Mouse (Mus musculus) forebrain, postnatal 0 days (tissue): Measurements from ENCODE around the gene Kl. TPM values are rescaled to one million over a fixed set of nuclear protein-coding genes. Genes with fewer than 3 reads are reported as not detected.
A peak's percentile ranks its signal among the peaks of the same experiment; 100 is the strongest.

Experiments used
- ATAC-seq: fragments of 200-750 bp; cut with Nextera tagmentation; 2 replicates; pipeline ENCODE4 v1.8.0; 2017; ENCODE audit warnings: mild to moderate bottlenecking, moderate library complexity
- DNase-seq: peaks from one replicate; pipeline ENCODE4 v3.0.0-alpha.2; 2015
- H3K27ac ChIP-seq: fragments of 300-500 bp; sonication (generic); 2 replicates; pipeline ENCODE4 v1.5.1; 2014; ENCODE audit warnings: low read depth, mild to moderate bottlenecking, antibody characterized with exemption, low read length, moderate library complexity, mixed read lengths
- H3K27me3 ChIP-seq: fragments of 300-500 bp; sonication (generic); 2 replicates; pipeline ENCODE4 v1.6.1; 2014; ENCODE audit warnings: mild to moderate bottlenecking, low read length, mixed read lengths; ENCODE audit not compliant: insufficient read depth
- H3K36me3 ChIP-seq: fragments of 300-500 bp; sonication (generic); 2 replicates; pipeline ENCODE4 v1.6.1; 2014; ENCODE audit warnings: mild to moderate bottlenecking, moderate library complexity; ENCODE audit not compliant: insufficient read depth
- H3K4me1 ChIP-seq: fragments of 300-500 bp; sonication (generic); 2 replicates; pipeline ENCODE4 v1.6.1; 2014; ENCODE audit warnings: antibody characterized with exemption; ENCODE audit not compliant: insufficient read depth
- H3K4me2 ChIP-seq: fragments of 300-500 bp; sonication (generic); 2 replicates; pipeline ENCODE4 v1.6.1; 2014; ENCODE audit warnings: low read depth, mild to moderate bottlenecking, moderate library complexity
- H3K4me3 ChIP-seq: fragments of 300-500 bp; sonication (generic); 2 replicates; pipeline ENCODE4 v1.5.1; 2014; ENCODE audit warnings: low read depth, low read length, mixed read lengths
- H3K9ac ChIP-seq: fragments of 300-500 bp; sonication (generic); 2 replicates; pipeline ENCODE4 v1.6.1; 2014; ENCODE audit warnings: mild to moderate bottlenecking
- H3K9me3 ChIP-seq: fragments of 300-500 bp; sonication (generic); 2 replicates; pipeline ENCODE4 v1.6.1; 2016; ENCODE audit warnings: low read length
- CTCF ChIP-seq: sonication (generic); IDR thresholded peaks from 2 replicates; pipeline ENCODE4 v1.5.1; 2016; ENCODE audit warnings: antibody characterized with exemption, control low read depth, low read depth
- WGBS: fragments of 180-500 bp; shearing (Covaris S2); extraction: QIAGEN DNeasy Blood & Tissue Kit; methylation state at CpG from one replicate; pipeline ENCODE4 v1.1.7; 2014; 5-methylcytosine and 5-hydroxymethylcytosine counted together
- polyA plus RNA-seq: library from polyadenylated mRNA; unstranded; fragments of >200 nt; fragmentation: Nextera tagmentation; extraction: Ambion mirVana; gene quantifications from 2 replicates; pipeline ENCODE4 v1.2.1, GENCODE M21; 2015
- total RNA-seq: library from RNA; depleted of rRNA; stranded (reverse); fragments of >200 nt; gene quantifications from 2 replicates; pipeline ENCODE4 v1.2.3, GENCODE M21; 2014

The Kl gene
- total and polyA plus RNA-seq, 2 experiments from 2014 or later, result 0.61 to 1.5 TPM

DNA sequence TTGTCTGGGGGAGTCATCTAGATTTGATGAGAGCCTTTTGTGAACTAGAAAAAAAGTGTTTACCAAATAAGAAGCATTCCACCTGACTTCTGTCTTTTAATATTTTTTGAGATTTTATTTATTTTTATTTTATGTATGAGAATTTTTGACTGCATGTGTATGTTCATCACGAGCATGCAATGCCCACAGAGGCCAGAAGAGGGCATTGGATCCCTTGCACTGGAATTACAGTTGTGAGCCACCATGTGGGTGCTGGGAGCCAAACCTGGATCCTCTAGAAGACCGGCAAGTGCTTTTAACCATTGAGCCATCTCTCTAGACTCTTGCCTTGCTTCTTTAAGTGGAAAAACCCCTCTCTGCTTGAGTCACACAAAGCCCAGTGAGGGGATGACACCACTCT, 29.7 kb downstream of the Kl start:
- 95% methylated on average over 2 of the region's 2 CpGs for WGBS
- ATAC-seq (no peak), DNase-seq (no peak)
- Histone ChIP-seq H3K27me3 (no peaks in the 10 kb centered on the region), H3K27ac (no peak overlapping the region), H3K36me3 (no peaks in the 10 kb centered on the region), H3K4me2 (no peak overlapping the region), H3K4me3 (no peak overlapping the region), H3K4me1 (no peaks in the 10 kb centered on the region), H3K9me3 (peaks cover 3% of the 10 kb centered on the region; the same call in 1 of the 2 replicates), H3K9ac (no peak overlapping the region)
- TF ChIP-seq CTCF, result peak; percentile 18; the same call in 1 of the 2 replicates

DNA sequence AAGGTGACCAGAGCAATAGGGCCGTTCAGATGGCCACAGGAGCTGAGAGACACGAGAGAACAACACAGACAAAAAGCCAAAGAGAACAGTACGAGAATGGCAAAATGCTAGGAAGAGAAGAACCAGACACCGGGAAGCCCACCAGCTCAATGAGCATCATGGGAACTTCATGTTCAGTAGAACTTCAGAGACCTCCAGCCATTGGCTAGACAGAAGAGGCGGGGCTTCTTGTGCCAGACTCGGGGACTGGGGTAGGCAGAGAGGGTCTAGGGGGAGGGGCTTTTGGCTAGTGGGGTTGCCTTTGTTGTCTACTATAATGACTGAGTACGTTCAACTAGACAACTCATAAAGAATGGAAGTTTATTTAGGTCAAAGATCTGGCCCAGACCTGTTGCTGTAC, 41.7 kb downstream of the Kl start:
- Histone ChIP-seq H3K27ac (no peak overlapping the region), H3K27me3 (no peaks in the 10 kb centered on the region), H3K9ac (no peak overlapping the region), H3K4me2 (no peak overlapping the region), H3K36me3 (no peaks in the 10 kb centered on the region), H3K4me3 (no peak overlapping the region), H3K4me1 (no peaks in the 10 kb centered on the region), H3K9me3 (0 out of 2 replicates have a peak, but pooled peaks cover 4% of the 10 kb centered on the region)
- TF ChIP-seq CTCF, result no peak
- WGBS, result 92% methylated on average over 7 of the region's 7 CpGs
- no peak for DNase-seq
- no peak for ATAC-seq

DNA sequence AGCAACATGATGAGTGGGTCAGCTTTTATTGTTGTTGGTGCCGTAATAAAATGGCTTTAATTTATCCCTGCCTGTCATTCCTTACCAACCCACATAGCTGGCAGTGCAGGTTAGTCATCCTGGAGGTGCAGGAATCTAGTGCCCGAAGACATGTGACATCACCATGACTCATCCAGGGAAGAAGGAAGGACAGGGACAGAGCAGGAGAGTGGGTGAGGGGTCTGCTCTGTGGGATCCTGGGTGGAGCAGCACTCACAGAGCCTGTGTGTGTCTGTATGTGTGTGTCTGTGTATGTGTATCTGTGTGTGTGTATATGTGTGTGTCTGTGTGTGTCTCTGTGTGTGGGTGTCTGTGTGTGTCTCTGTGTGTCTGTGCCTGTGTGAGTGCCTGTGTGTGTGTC, 44.2 kb downstream of the Kl start:
- H3K9me3 ChIP-seq, result 0 out of 2 replicates have a peak, but pooled peaks cover 4% of the 10 kb centered on the region
- H3K36me3 ChIP-seq, result no peaks in the 10 kb centered on the region
- H3K4me3 ChIP-seq, result no peak overlapping the region
- no peak for DNase-seq
- H3K27me3 ChIP-seq, result no peaks in the 10 kb centered on the region
- ATAC-seq, result no peak
- H3K27ac ChIP-seq, result no peak overlapping the region
- TF ChIP-seq CTCF, result no peak
- H3K4me2 ChIP-seq, result no peak overlapping the region
- 82% methylated on average over 2 of the region's 2 CpGs for WGBS
- no peak overlapping the region for H3K9ac ChIP-seq
- H3K4me1 ChIP-seq, result no peaks in the 10 kb centered on the region

DNA sequence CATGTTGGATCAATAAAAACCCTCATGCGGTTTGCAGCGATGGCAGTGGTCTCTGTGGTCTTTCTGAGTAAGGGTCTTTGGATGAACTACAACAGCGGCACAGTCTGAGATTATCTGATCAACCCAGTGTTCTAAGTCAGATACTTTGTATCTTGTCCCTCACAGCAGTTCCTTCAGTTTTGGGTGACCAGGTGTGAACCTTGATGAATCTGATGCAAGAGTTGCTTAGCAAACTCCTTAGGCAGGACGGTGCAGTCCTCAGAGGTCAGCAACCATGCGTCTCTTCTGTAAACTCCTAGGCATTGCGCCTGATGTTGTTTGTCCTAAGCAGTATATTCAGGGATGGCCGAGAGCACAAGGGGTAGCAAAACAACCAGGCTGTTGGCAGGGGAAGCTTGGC, 48.7 kb downstream of the Kl start:
- TF ChIP-seq CTCF, result no peak
- ATAC-seq (no peak), DNase-seq (no peak)
- Histone ChIP-seq H3K27ac (no peak overlapping the region), H3K4me3 (no peak overlapping the region), H3K27me3 (no peaks in the 10 kb centered on the region), H3K9ac (no peak overlapping the region), H3K9me3 (no peaks in the 10 kb centered on the region), H3K36me3 (no peaks in the 10 kb centered on the region), H3K4me2 (no peak overlapping the region), H3K4me1 (no peaks in the 10 kb centered on the region)
- WGBS, result 94% methylated on average over 7 of the region's 7 CpGs

DNA sequence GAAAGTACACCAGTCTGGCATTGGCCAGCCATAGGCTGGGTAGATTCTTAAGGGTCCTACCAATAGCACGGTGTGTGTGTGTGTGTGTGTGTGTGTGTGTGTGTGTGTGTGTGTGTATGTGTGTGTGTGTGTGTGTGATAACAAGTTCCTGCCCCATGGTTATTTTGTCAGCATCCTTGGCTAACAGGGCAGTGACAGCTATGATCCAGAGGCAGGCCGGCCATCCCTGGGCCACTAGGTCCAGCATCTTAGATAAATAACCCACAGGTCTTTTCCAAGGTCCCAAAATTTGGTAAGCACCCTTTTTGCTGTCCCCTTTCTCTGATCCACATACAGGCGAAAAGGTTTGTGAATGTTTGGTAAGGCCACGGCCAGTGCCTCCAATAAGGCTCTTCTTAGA, 49.6 kb downstream of the Kl start:
- Histone ChIP-seq H3K4me1 (no peaks in the 10 kb centered on the region), H3K27ac (no peak overlapping the region), H3K27me3 (no peaks in the 10 kb centered on the region), H3K4me3 (no peak overlapping the region), H3K9me3 (no peaks in the 10 kb centered on the region), H3K9ac (no peak overlapping the region), H3K36me3 (no peaks in the 10 kb centered on the region), H3K4me2 (no peak overlapping the region)
- TF ChIP-seq CTCF, result no peak
- ATAC-seq (no peak), DNase-seq (no peak)
- 95% methylated on average over 4 of the region's 4 CpGs for WGBS

DNA sequence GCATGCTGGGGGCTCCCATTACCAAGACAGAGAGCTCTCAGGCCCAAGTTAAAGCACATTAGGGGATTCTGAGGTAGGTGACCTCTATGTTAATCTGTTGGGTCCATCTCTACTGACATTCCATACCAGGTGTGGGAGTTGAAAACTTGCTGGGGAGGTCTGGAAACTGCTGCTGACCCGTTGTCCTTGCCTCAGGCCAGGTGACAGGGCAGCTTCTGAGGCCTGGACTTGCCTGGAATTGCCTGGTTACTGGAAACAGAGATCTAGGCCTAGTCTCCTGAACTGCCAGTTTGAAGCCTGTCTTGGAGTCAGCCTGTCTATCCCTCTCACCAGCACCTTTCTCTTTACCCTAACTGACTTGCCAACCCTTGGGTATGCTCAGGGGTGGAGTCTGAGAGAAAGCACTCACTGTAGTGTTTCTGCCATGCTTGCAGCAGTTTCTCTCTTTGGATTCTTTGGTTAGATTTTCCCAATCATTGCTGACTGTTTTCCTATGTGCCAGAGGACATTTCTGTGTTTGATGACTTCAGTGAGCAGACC, 51.9 kb downstream of the Kl start:
- Histone ChIP-seq H3K4me2 (no peak overlapping the region), H3K9me3 (no peaks in the 10 kb centered on the region), H3K27ac (no peak overlapping the region), H3K36me3 (no peaks in the 10 kb centered on the region), H3K4me3 (no peak overlapping the region), H3K4me1 (no peaks in the 10 kb centered on the region), H3K9ac (no peak overlapping the region), H3K27me3 (no peaks in the 10 kb centered on the region)
- no peak for TF ChIP-seq CTCF
- 88% methylated on average over 1 of the region's 1 CpGs for WGBS
- DNase-seq (no peak), ATAC-seq (no peak)

DNA sequence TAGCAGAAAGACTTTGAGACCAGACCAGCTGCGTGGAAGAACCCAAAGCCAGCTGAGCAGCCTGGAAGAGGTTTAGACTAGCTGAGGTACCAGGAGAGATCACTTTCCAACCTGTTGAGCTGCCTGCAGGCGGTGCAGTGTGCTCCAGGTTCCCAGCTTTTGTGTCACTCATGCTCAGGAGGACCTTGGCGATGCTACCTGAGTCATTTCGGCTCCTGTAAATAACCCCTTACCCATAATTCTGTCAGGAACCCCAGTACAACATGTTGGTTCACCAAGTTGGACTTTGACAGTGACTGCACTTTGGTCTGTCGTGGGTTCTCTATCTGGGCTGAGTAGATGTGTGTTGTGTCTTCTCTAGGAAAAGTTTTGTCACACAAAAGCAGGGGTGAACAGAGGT, 66.0 kb downstream of the Kl start:
- Histone ChIP-seq H3K4me2 (no peak overlapping the region), H3K27ac (no peak overlapping the region), H3K4me1 (peaks cover 19% of the 10 kb centered on the region), H3K9ac (no peak overlapping the region), H3K4me3 (no peak overlapping the region), H3K27me3 (no peaks in the 10 kb centered on the region), H3K9me3 (no peaks in the 10 kb centered on the region), H3K36me3 (no peaks in the 10 kb centered on the region)
- no peak for DNase-seq
- ATAC-seq, result no peak
- TF ChIP-seq CTCF, result no peak
- 76% methylated on average over 5 of the region's 5 CpGs for WGBS
